In the genomic region with DNA sequence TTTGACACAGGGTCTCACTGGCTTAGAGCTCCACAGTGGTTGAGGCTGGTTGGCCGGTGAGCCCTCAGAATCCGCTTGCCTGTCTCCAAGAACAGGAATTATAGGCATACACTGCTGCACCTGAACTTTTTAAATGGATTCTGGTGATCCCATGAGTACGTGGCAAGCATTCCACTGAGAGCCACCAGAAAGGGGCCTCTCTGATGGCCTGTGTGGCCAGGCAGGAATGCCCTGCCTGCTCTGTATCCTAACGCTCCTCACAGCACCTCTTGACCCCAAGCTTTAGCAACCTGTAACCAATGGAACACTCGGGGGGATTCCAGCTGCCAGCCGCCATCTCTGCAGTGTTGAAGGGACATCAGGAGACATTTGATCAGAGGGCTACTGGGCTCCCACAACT, we compare ENCODE assay signal across 21 mouse cellular contexts. TPM values are rescaled to one million over a fixed set of nuclear protein-coding genes. Genes with fewer than 3 reads are reported as not detected.
A peak's percentile ranks its signal among the peaks of the same experiment; 100 is the strongest.
DNase-seq lines count a peak whose midpoint lies in the region; ATAC-seq and TF ChIP-seq lines count a peak whose summit lies in the region.
"Had no signal": no experiment of that assay in that cellular context is flagged by ENCODE, and none has a peak within 500 bp of the region (broad histone marks: within the 10 kb centered on the region; RNA-seq: fewer than 3 reads in every experiment).

No protein-coding gene starts in this region.

- no peak for TF ChIP-seq POLR2A in thymus, adult 2 months (IDR thresholded peaks at IDR 0.05; ENCODE audit: control insufficient read depth, extremely low read depth, insufficient read depth, low read length, poor library complexity)

- ATAC-seq in forebrain, embryonic 13.5 days, result no peak
- ATAC-seq in intestine, embryonic 14.5 days (replicated peaks; ENCODE audit: low FRiP score, low TSS enrichment, low read depth), result no peak
- no peak for ATAC-seq in intestine, embryonic 16.5 days
- no peak for ATAC-seq in stomach, postnatal 0 days (ENCODE audit: low FRiP score, low TSS enrichment)
- ATAC-seq: CD4-positive, CD25-positive, alpha-beta regulatory T cell, adult 4 months; hindbrain, embryonic 16.5 days; intestine, postnatal 0 days had no signal

- H3K4me2 ChIP-seq in forebrain, embryonic 13.5 days, result no peak overlapping the region
- no peak overlapping the region for H3K4me2 ChIP-seq in intestine, embryonic 14.5 days (ENCODE audit: low read length)
- no peak overlapping the region for H3K4me2 ChIP-seq in intestine, embryonic 16.5 days (ENCODE audit: low read depth, low read length)
- H3K4me2 ChIP-seq in stomach, postnatal 0 days (replicated peaks; ENCODE audit: low read depth), result no peak overlapping the region

- no peak overlapping the region for H3K4me3 ChIP-seq in forebrain, embryonic 10.5 days
- H3K4me3 ChIP-seq in forebrain, embryonic 13.5 days, result no peak overlapping the region
- H3K4me3 ChIP-seq in intestine, embryonic 14.5 days (ENCODE audit: low read depth, low read length), result no peak overlapping the region
- H3K4me3 ChIP-seq in intestine, embryonic 16.5 days (ENCODE audit: low read length), result no peak overlapping the region
- no peak overlapping the region for H3K4me3 ChIP-seq in thymus, adult 2 months (ENCODE audit: control insufficient read depth, insufficient read depth, low read length)
- H3K4me3 ChIP-seq in stomach, postnatal 0 days (ENCODE audit: low read depth, low read length), result no peak overlapping the region

- no peak overlapping the region for H3K9ac ChIP-seq in forebrain, embryonic 13.5 days
- no peak overlapping the region for H3K9ac ChIP-seq in intestine, embryonic 14.5 days (ENCODE audit: low read length)
- H3K9ac ChIP-seq in intestine, embryonic 16.5 days (ENCODE audit: low read depth, low read length), result no peak overlapping the region
- no peak overlapping the region for H3K9ac ChIP-seq in stomach, postnatal 0 days (ENCODE audit: low read length)

- H3K9me3 ChIP-seq in forebrain, embryonic 10.5 days, result no peaks in the 10 kb centered on the region
- no peaks in the 10 kb centered on the region for H3K9me3 ChIP-seq in forebrain, embryonic 13.5 days (replicated peaks)
- H3K9me3 ChIP-seq in intestine, embryonic 14.5 days (ENCODE audit: control insufficient read depth, low read length), result no peaks in the 10 kb centered on the region
- H3K9me3 ChIP-seq in intestine, embryonic 16.5 days (ENCODE audit: control insufficient read depth, low read length), result no peaks in the 10 kb centered on the region
- H3K9me3 ChIP-seq in stomach, postnatal 0 days (ENCODE audit: control insufficient read depth, low read length), result no peaks in the 10 kb centered on the region
- H3K9me3 ChIP-seq: embryonic facial prominence, embryonic 13.5 days; limb, embryonic 15.5 days; liver, embryonic 15.5 days had no signal

- TF ChIP-seq CTCF in thymus, adult 2 months (IDR thresholded peaks at IDR 0.05; ENCODE audit: borderline replicate concordance, control insufficient read depth, extremely low read depth, insufficient read depth, low read length, poor library complexity), result no peak
- TF ChIP-seq CTCF in stomach, postnatal 0 days (IDR thresholded peaks at IDR 0.05; ENCODE audit: low read depth), result no peak

- 0 out of 2 replicates have a peak, but pooled peaks cover 5% of the 10 kb centered on the region for H3K27me3 ChIP-seq in forebrain, embryonic 10.5 days (ENCODE audit: poor library complexity, severe bottlenecking)
- H3K27me3 ChIP-seq in forebrain, embryonic 13.5 days, result no peaks in the 10 kb centered on the region
- H3K27me3 ChIP-seq in intestine, embryonic 14.5 days (replicated peaks; ENCODE audit: control insufficient read depth, insufficient read depth, low read length), result no peaks in the 10 kb centered on the region
- H3K27me3 ChIP-seq in intestine, embryonic 16.5 days (replicated peaks; ENCODE audit: control insufficient read depth, insufficient read depth, low read length), result no peaks in the 10 kb centered on the region
- no peaks in the 10 kb centered on the region for H3K27me3 ChIP-seq in thymus, adult 2 months (ENCODE audit: control insufficient read depth, insufficient read depth, low read length)
- H3K27me3 ChIP-seq in stomach, postnatal 0 days (ENCODE audit: control insufficient read depth, insufficient read depth, low read length), result no peaks in the 10 kb centered on the region
- H3K27me3 ChIP-seq: embryonic facial prominence, embryonic 13.5 days; limb, embryonic 15.5 days; liver, embryonic 15.5 days had no signal

- WGBS in forebrain, embryonic 10.5 days, result 85% methylated on average over 6 of the region's 6 CpGs
- WGBS in forebrain, embryonic 13.5 days, result 91% methylated on average over 6 of the region's 6 CpGs
- WGBS in intestine, embryonic 14.5 days, result 79% methylated on average over 6 of the region's 6 CpGs
- 80% methylated on average over 6 of the region's 6 CpGs for WGBS in intestine, embryonic 16.5 days
- 98% methylated on average over 6 of the region's 6 CpGs for WGBS in thymus, adult 2 months
- 77% methylated on average over 6 of the region's 6 CpGs for WGBS in stomach, postnatal 0 days

- no peak for TF ChIP-seq EP300 in stomach, postnatal 0 days (optimal IDR thresholded peaks at IDR 0.05)

- no peak for DNase-seq in forebrain, embryonic 10.5 days (ENCODE audit: extremely low spot score, low spot score)
- peak; percentile 47 for DNase-seq in intestine, embryonic 14.5 days (ENCODE audit: low spot score)
- peak; percentile 1 for DNase-seq in thymus, adult 2 months
- DNase-seq in thymus, postnatal 25 days, result no peak
- DNase-seq in stomach, postnatal 0 days (ENCODE audit: low spot score), result peak; percentile 10
- DNase-seq in layer of hippocampus, adult 11-12 months (ENCODE audit: low spot score), result no peak
- DNase-seq: adrenal gland, postnatal 25 days; cerebellum, postnatal 25 days; embryo, embryonic 11 days; lung, postnatal 4 days; right cerebral cortex, postnatal 14 days had no signal

- peaks cover 24% of the 10 kb centered on the region for H3K4me1 ChIP-seq in forebrain, embryonic 10.5 days
- peaks cover 12% of the 10 kb centered on the region for H3K4me1 ChIP-seq in forebrain, embryonic 13.5 days
- H3K4me1 ChIP-seq in intestine, embryonic 14.5 days (replicated peaks; ENCODE audit: control insufficient read depth, insufficient read depth, low read length), result peaks cover 10% of the 10 kb centered on the region
- H3K4me1 ChIP-seq in intestine, embryonic 16.5 days (ENCODE audit: control insufficient read depth, insufficient read depth, low read length), result peaks cover 3% of the 10 kb centered on the region; the same call in 1 of the 2 replicates
- peaks cover 5% of the 10 kb centered on the region for H3K4me1 ChIP-seq in thymus, adult 2 months (replicated peaks; ENCODE audit: control insufficient read depth, insufficient read depth, low read length)
- H3K4me1 ChIP-seq in stomach, postnatal 0 days (replicated peaks; ENCODE audit: control insufficient read depth, insufficient read depth), result 0 out of 2 replicates have a peak, but pooled peaks cover 3% of the 10 kb centered on the region

- 0 out of 2 replicates have a peak overlapping the region, but pooled peaks have one; percentile 31 for H3K27ac ChIP-seq in forebrain, embryonic 10.5 days
- no peak overlapping the region for H3K27ac ChIP-seq in forebrain, embryonic 13.5 days
- H3K27ac ChIP-seq in intestine, embryonic 14.5 days (ENCODE audit: low read depth), result no peak overlapping the region
- no peak overlapping the region for H3K27ac ChIP-seq in intestine, embryonic 16.5 days (ENCODE audit: low read length)
- H3K27ac ChIP-seq in thymus, adult 2 months (ENCODE audit: control insufficient read depth, insufficient read depth, low read length), result no peak overlapping the region
- no peak overlapping the region for H3K27ac ChIP-seq in stomach, postnatal 0 days (replicated peaks)

- no peaks in the 10 kb centered on the region for H3K36me3 ChIP-seq in forebrain, embryonic 10.5 days (replicated peaks)
- H3K36me3 ChIP-seq in forebrain, embryonic 13.5 days (ENCODE audit: poor library complexity, severe bottlenecking), result no peaks in the 10 kb centered on the region
- H3K36me3 ChIP-seq in intestine, embryonic 14.5 days (ENCODE audit: control insufficient read depth, insufficient read depth, low read length), result no peaks in the 10 kb centered on the region
- H3K36me3 ChIP-seq in intestine, embryonic 16.5 days (ENCODE audit: control insufficient read depth, insufficient read depth, low read length), result no peaks in the 10 kb centered on the region
- no peaks in the 10 kb centered on the region for H3K36me3 ChIP-seq in thymus, adult 2 months (ENCODE audit: control insufficient read depth, insufficient read depth, low read length)
- H3K36me3 ChIP-seq in stomach, postnatal 0 days (ENCODE audit: control insufficient read depth, insufficient read depth, low read length), result no peaks in the 10 kb centered on the region
- H3K36me3 ChIP-seq: embryonic facial prominence, embryonic 13.5 days; limb, embryonic 15.5 days; liver, embryonic 15.5 days had no signal

RNA-seq across cellular contexts. Expression of gene Lrrc27, which starts 1.0 kb away (rescaled TPM):
- polyA plus RNA-seq in forebrain, embryonic 10.5 days (2016; fragmentation: Nextera tagmentation; extraction: Ambion mirVana), result 5.1 and 7.1 TPM in 2 replicates
- polyA plus RNA-seq in forebrain, embryonic 13.5 days (2015; fragmentation: Nextera tagmentation; extraction: Ambion mirVana), result 3.6 and 3.7 TPM in 2 replicates
- polyA plus RNA-seq in intestine, embryonic 14.5 days (2014; fragmentation: Nextera tagmentation; extraction: Ambion mirVana), result 4.7 and 4.9 TPM in 2 replicates
- polyA plus RNA-seq in intestine, embryonic 16.5 days (2015; fragmentation: Nextera tagmentation; extraction: Ambion mirVana), result 4.0 and 4.4 TPM in 2 replicates
- polyA plus RNA-seq in thymus, adult 2 months (2012; rRNA removed), result 3.9 and 4.0 TPM in 2 replicates
- 3.6 and 5.1 TPM in 2 replicates for polyA plus RNA-seq in stomach, postnatal 0 days (2015; fragmentation: Nextera tagmentation; extraction: Ambion mirVana)
- polyA plus RNA-seq: erythroblast, embryonic 14.5 days had no signal

RNA-seq across cellular contexts. Expression of gene Stk32c, which starts 1.3 kb away (rescaled TPM):
- 0.21 and 0.30 TPM in 2 replicates for polyA plus RNA-seq in forebrain, embryonic 10.5 days (2016; fragmentation: Nextera tagmentation; extraction: Ambion mirVana)
- polyA plus RNA-seq in forebrain, embryonic 13.5 days (2015; fragmentation: Nextera tagmentation; extraction: Ambion mirVana), result 0.50 and 0.89 TPM in 2 replicates
- 0.12 and 0.15 TPM in 2 replicates for polyA plus RNA-seq in intestine, embryonic 14.5 days (2014; fragmentation: Nextera tagmentation; extraction: Ambion mirVana)
- polyA plus RNA-seq in intestine, embryonic 16.5 days (2015; fragmentation: Nextera tagmentation; extraction: Ambion mirVana), result 0.10 and 0.15 TPM in 2 replicates
- polyA plus RNA-seq in thymus, adult 2 months (2012; rRNA removed), result 1.3 and 1.7 TPM in 2 replicates
- 0.11 TPM in 1 of 2 replicates, not detected in the other for polyA plus RNA-seq in stomach, postnatal 0 days (2015; fragmentation: Nextera tagmentation; extraction: Ambion mirVana)
- polyA plus RNA-seq: erythroblast, embryonic 14.5 days; heart, embryonic 14.5 days; liver, embryonic 15.5 days had no signal

RNA-seq across cellular contexts. Expression of gene Pwwp2b, which starts 36.5 kb away (rescaled TPM):
- polyA plus RNA-seq in forebrain, embryonic 10.5 days (2016; fragmentation: Nextera tagmentation; extraction: Ambion mirVana), result 3.7 and 3.8 TPM in 2 replicates
- polyA plus RNA-seq in forebrain, embryonic 13.5 days (2015; fragmentation: Nextera tagmentation; extraction: Ambion mirVana), result 4.5 and 4.7 TPM in 2 replicates
- 15.9 and 17.3 TPM in 2 replicates for polyA plus RNA-seq in intestine, embryonic 14.5 days (2014; fragmentation: Nextera tagmentation; extraction: Ambion mirVana)
- polyA plus RNA-seq in intestine, embryonic 16.5 days (2015; fragmentation: Nextera tagmentation; extraction: Ambion mirVana), result 24.3 and 26.1 TPM in 2 replicates
- polyA plus RNA-seq in thymus, adult 2 months (2012; rRNA removed), result 6.3 and 7.4 TPM in 2 replicates
- 16.0 and 17.2 TPM in 2 replicates for polyA plus RNA-seq in stomach, postnatal 0 days (2015; fragmentation: Nextera tagmentation; extraction: Ambion mirVana)
- polyA plus RNA-seq: erythroblast, embryonic 14.5 days had no signal

Comparison
In these comparisons a context has a peak if more than half of its experiments do, and no peak if none do; other contexts are left out.
1. DNase-seq: peak in intestine, embryonic 14.5 days (single experiment), thymus, adult 2 months (single experiment) and stomach, postnatal 0 days (single experiment); none in forebrain, embryonic 10.5 days (single experiment), thymus, postnatal 25 days (single experiment) and layer of hippocampus, adult 11-12 months (single experiment).